Mouse (Mus musculus) thymus, adult 18-20 months (tissue): ENCODE measurements around the gene Palm2.

ENCODE experiments used
- DNase-seq, 2 experiments: peaks; one replicate each; pipeline ENCODE4 v3.0.0; 2022; ENCODE audit warnings: mixed read lengths in 2 of 2

Palm2 gene

DNA sequence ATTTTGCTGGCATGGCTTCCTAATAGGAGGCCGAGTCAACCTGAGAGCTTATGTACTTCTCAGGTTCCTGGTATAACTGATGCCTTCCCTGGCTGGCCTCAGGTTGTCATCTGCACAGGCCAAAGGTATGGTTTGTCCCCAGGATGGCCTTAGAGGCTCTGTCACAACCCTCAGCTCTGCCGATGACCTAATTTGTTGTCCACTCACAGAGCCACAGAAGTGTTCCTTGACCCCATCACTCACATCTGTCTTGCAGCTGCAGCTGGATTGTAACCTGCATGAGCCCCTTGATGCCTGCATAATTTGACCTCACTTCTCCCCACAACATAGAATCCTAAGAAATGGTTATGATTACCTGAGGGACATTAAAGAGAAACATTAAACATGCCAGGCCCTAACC is 190.8 kb downstream of the Palm2 start:
- no peak for DNase-seq

DNA sequence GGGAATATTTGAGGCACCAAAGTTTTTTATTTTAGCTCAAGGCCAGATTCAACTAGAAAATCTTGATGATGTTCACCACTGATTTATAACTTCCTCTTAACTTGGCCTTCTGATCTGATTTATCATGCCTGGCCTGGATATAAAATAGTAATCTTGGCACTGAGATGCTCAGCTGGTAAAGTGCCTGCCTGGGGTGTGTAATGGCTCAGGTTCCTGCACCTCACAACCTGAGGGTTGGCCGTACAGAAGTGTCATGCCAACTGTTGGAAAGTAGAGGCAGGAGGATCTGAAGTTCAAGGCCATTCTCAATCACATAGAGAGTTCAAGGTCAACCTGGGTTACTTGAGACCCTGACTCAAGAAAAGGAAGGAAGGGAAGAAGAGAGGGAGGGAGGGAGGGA is 191.3 kb downstream of the Palm2 start:
- no peak for DNase-seq

DNA sequence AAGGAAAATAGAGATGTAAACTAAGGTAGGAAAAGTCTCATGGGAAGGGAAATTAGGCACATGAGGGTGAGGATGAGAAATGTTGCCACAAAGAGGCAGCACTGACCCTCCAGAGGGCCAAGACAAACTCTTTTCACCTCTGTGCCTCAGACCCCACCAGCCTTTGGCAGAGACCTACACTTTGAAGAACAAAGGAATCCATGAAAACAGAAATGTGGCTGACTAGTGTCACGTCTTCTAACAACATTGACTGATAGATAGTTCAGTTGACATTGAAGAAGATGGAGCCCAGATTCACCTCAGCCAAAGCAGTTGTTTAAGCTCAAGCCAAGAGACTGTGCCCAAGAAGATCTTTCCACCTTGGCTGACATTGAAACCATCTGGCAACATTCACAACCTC is 191.7 kb downstream of the Palm2 start:
- no peak for DNase-seq

DNA sequence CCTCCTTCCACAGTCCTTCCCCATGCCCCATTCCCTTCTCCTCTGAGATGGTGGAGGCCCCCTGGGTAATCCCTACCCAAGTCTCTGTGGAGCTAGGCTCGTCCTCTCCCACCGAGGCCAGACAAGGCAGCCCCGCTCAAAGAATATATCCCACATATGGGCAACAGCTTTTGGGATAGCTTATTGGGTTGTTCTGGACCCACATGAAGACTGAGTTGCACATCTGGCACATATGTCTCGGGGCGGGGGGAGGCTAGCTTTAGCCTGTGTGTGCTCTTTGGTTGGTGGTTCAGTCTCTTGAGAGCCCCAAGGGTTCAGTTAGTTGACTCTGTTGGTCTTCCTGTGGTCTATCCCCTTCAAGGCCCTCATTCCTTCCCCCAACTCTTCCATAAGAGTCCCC is 192.9 kb downstream of the Palm2 start:
- DNase-seq: no peak

DNA sequence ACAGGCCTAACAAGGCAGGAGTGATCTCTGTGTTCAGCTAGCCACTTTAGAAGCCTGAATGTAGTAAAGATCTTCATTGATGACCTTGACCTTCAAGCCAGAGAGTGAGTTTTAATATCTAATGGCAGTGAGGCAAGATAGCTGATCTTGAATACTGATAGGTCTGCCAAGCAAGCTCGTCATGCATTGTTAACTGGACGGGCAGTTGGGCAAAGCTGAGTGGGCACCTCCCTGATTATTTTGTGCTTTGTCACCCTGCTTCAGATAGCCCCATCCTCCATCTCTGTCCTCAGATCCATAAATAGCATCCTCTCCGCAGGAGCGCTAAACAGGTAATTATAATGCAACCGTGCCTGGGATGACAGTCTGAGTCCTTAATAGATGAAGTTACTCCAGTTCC is 198.3 kb downstream of the Palm2 start:
- no peak for DNase-seq

DNA sequence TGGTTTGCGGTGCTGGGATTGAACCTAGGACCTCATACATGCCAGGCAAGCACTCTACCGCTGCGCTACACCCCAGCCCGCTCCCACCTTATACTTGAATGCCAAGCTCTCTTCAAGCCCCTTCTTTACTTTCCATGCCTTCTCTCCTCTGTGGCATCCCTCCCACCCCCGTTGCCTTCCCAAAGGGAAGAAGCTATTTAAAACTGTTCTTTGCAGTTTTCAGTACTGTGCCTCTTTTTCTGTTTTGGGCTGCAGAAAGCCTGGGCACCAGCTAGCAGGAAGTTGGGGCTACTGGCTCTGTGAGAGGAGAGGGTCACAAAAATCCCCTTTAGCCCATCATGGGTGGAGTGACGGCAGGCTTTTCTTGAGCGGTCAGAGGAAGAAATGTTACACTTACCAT is 199.0 kb downstream of the Palm2 start:
- DNase-seq: no peak

DNA sequence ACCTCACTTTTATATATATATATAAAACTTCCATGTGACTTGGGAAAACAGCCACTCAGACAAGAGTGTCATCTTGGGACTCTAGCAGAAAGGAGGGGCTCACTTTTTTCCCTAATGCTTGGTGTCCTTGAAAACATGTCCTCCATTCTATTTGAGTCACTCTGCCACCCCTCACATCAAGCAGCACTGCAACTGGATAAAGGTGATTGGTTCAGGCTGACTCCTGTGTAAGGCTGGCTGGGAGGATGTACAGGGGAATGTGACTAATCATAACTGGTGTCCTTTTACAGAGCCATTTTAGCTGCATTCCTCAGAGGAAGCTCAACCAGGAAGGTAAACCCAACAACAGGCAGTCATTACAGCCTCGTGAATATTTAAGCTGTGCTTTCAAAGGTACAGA is 200.9 kb downstream of the Palm2 start:
- DNase-seq: no peak

DNA sequence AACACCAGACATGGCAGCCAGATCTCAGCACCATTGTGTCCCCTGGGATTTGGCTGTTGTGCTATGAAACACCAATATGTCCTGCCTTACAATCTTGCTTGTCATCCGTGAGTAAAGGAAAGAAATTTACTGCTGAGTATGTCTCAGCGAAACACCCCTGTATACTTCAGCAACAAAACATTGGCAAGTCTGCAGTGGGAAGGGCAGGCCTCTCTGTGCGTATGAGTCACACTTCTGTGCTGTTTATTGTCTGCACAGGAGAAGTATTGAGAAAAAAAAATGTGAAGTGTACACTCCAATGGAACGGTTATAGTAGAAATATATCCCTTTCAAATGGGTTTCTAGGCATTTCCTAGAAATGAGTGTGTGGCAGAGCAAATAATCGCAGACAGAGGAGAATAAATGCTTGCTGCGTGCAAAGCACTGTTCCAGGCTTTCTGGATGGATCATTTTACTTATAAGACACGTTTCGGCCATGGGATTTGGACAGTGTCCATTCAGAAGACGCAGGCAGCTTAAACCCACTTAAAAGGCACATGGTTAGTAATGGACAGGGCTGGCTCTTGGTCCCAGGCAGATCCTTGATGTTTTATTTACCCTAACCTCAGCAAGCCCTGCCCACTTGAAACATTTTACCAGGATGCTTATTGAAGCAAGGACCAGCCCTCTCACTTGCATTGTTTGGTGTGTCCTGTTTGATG is 202.9 kb downstream of the Palm2 start:
- DNase-seq: no peak

DNA sequence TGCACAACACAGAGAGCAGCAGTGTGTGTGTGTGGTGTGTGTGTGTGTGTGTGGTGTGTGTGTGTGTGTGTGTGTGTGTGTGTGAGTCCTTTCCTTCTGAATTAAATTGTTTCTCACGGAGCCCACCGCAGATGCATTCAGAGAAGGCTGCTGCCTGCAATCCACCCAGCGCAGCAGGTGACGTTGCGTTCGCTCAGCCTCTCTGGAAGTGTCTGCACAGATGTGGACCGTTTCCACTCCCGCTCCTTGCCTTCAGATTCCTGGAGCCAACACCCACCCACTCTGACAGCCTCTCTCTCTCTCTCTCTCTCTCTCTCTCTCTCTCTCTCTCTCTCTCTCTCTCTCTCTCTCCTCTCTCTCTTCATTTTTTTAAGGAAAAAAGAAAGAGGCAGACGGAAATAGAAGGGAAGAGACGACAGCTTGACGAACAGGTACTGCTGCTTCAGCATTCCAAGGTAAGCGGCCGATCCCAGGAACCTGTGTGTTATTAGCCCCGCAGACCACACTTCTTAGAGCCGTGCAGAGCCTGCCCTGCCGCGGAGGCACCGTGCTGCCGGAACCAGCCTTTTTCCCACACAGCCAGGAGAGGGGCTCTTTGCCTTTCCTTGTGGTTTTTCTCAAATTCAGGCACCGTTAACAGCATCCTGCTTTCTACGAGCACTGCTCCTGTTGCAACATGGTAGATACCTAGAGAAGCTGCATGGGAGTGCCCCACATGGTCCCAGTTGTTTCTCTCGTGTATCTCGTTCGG is 203.8 kb downstream of the Palm2 start:
- no peak for DNase-seq

DNA sequence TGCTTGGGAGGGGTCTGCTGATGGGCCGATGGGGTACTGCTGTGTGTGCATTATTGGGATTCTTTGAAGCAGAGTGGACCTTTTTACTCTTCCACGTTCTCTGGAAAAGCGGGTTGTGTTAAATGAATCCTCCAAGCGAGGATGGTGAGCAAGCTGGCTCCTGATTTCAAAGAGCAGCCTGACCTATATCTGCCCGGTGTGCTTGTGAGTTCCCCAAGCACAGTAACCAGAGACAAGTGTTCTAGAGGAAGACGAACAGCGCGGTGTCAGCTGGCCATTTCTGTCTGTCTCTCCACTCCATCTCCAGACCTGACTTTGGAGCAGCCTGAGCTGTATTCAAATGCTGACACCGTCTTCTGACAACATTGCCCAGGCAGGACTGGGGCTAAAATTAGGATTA is 204.9 kb downstream of the Palm2 start:
- DNase-seq: no peak

DNA sequence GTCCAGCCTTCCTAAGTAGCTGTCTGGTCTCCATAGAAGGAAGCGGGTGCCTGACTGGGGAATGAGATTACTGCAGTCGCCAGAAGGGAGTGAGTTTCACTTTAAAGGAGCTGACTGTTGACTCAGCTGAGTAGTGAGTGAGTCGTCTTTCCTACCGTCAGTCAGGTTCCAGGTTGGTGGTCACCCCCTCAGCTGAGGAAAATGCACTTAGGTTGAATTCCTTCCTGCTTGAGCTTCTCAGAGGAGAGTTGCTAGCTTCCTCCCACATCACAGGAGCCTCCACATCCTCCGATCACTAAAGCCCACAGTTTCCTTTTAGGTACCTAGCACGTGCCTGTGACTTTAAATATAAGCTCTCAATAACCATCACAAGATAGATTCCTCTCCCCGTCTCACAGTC is 206.2 kb downstream of the Palm2 start:
- DNase-seq: peak; percentile 29 to 53

DNA sequence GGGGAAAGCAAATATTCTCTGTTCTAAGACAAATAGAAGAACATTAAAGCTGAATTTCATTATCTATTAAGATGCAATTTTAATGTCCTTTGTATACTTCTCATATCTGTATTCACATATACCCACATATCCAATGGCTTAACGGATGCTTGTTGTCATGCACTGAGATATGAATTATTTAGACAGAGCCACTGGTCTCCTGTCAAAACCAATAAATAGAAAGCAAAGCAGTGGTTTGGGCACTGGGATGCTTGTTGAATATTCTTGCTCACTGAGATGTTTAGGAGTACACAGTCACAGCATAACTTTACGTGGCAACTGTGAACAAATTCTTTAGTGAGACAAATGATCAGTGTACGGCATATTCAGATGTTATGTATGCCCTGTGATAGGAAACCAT is 206.9 kb downstream of the Palm2 start:
- DNase-seq: no peak

DNA sequence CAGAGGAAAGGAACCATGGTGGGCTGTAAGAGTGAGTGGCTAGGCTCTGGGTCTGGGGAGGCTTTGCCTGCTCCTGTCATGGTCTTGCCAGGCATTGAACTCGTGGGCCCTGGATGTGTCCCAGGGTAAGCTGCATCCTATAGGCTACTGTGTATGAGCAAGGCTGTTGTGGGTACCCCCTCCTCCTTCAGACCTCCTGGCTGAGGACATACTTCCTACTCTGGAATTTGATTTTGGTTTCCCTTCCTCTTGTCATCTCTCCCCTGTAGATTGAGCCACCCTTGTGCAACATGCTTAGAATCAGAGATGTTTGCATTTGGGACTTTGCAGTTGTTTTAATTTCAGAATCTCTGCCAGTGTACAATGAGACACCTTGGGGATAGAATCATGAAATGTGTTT is 216.9 kb downstream of the Palm2 start:
- DNase-seq: no peak

DNA sequence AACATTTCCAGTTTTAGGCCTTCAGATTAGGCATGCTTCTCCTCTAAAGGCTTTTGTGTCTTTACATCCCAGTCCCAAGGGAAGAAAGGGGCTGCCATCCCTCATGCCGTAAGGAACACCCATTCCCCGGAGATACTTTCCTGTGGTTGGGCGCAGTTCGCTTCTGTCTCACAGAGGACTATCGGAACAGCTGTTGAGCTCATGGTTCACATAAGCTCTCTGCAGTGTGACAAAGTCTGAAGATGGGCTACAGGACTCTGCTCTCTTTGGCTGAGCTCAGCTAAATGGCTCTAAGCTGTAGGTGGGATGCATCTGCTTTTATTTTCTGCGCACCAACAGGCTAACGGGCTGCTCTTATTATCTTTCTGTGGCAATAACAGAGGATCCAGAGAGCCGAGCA is 217.5 kb downstream of the Palm2 start:
- no peak for DNase-seq

DNA sequence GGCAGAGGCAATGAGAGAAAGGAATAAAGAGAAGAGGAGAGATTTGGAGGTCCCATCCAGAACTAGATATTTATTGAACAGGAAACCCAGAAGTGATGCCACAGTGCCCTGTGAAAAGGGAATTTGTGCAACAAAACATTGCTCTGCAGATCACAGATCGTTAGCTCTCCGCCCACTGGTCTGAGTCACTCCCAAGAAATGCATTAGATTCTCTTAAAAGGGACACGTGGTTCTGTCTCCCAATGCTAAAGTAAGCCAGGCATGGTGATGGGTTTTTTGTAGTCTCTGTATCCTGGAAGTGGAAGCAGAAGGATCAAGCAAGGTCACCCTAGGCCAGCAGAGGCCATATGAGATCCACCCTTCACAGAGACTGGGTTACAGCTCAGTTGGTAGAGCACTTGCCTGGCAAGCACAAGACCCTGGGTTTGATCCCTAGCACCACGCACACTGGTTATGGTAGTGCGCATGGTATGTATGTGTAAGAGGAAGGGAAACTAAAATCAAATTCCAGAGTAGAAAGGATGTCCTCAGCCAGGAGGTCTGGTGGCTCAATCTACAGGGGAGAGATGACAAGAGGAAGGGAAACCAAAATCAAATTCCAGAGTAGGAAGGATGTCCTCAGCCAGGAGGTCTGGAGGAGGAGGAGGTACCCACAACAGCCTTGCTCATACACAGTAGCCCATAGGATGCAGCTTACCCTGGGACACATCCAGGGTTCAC is 218.3 kb downstream of the Palm2 start:
- no peak for DNase-seq

DNA sequence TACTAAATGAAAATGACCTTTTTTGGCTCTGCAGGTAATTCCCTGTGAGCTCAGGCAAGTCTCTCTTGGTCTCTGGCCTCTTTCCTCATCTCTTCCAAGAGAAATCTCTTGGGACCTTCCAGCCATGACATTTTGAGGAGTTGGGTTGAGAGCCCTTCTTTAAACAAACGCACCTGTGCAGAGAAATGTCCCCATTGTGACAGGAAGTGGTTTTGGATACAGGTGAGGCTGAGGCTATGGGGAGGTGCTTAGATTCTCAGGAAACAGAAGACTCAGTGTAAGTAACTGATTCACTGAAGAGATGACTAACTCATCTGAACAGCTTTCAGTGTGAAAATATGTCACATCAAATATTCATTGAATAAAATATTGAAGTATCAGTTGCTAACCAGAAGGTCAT is 221.9 kb downstream of the Palm2 start:
- DNase-seq: peak in 1 of 2 experiments; percentile 52

DNA sequence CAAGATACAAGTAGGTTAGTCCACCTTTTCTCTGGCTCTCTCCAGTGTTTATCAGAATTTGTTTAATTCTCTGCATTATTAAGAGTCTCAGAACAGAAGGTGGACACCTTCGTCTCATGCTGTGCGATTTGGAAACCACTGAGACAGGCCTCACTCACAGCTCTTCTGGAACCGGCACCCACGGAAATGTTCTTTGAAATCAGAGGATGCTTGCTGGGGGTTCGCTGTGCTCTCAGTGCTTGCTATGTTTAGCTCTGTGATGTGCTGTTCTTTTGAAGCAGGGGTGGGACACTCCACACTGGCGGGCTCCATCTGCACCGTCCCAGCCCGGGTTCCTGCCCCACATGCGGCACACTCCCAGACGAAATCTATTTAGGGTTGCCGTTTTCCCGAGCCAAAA is 222.3 kb downstream of the Palm2 start:
- DNase-seq: peak; percentile 42 to 61

DNA sequence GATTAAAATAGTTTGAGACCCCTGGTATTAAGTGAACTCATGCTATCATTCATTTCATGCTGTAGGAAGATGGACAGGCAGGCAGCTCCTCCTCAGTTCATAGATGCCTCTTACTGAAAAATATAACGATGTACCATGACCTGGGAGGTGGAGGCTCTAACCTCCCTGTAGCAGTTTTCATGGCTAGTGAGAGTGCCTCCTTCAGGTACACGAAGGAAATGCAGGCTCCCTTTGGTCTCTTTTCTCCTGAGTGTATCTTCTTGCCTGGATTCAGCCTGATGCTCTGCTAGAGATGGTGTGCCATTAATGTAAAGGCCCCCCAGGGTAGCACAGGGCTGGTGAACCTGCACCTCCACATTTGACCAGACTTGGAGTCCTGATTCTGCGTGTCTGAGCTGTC is 222.8 kb downstream of the Palm2 start:
- no peak for DNase-seq

DNA sequence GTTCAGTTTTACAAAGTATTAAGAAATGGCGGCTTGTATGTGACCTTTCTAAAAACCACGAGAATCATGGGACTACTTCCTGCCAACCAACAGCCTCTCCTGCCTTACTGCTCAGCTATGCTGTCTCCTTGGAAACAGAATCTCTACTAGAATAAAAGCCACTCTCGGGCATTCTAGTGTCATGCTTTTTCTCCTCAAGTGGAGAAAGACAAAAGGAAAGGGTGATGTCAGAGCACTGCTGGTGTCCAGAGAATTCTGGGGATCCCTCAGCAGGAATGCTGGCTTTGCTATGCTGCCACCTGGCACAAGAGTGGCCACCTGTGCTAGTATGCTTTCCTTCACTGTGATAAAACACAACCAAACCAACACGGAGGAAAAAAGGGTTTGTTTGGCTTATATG is 226.4 kb downstream of the Palm2 start:
- no peak for DNase-seq

DNA sequence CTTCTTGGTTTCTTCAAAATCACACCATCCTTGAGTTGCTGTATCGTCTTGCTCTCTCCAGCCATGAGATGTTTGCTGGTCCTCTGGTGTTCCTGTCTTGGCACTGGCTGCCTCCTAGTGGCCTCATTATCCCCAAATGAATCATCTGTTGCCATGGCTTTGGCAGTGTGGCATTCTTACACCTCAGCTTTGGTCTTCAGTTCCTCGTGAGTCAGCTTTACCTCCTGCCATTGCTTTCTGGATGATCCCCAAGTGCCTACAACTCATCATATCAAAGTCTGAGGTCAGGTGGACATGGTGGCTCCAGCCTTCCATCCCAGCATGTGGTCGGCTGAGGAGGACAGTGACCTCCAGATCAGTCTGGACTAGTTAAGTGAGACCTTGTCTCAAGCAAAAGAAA is 232.1 kb downstream of the Palm2 start:
- DNase-seq: no peak

DNA sequence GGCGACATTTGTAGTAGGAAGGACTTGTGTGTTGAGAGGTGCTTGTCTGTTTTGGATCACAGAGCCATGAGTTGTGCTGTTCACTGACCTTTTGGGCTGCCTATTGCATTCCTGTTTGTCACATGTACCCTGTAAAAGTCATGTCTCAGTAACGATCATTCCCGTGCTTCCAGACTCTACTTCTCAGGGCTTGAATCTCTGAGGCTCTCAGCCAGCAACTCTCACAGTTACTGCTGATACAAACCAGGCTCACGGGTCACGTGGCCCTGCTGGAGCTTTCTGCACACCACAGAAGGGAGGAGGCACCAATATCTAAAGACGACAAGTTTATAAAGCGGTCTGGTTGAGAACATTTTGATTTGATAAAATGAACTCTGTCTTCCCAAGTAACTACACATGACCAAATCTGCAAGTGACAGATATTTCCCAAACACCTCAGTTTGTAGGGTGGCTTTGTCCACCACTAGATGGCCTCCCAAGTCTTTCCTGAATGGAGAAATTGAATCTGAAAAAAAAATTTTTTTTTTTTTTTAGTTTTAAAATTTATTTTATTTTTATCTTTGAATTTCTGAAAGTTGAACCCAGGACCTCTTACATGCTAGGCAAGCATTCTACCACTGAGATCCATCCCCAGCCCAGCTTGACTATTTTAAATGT is 236.9 kb downstream of the Palm2 start:
- DNase-seq: no peak

DNA sequence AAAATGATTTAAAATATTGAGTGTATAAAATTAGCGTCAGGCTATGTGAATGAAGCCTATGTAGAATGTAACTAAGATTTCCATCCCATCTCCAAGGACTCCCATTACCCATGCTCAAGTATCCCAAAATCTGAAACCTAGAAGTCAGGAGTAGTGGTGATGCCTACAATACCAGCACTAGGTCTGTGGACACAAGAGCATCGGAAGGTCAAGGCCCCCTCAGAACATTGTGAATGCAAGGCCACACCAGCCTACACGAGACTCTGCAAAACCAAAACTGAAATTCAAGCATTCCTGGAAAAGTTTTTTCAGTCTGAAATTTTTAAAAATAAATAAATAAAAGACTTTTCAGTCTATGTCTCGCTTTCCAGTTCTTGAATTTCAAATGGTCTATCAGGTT is 238.5 kb downstream of the Palm2 start:
- DNase-seq: no peak
